Mouse (Mus musculus) intestine, embryonic 15.5 days (tissue): ENCODE results near the gene Slc25a36. TPM values are rescaled to one million over a fixed set of nuclear protein-coding genes. Genes with fewer than 3 reads are reported as not detected.

ENCODE experiments used
- ATAC-seq: fragments of 200-750 bp; cut with Nextera tagmentation; 2 replicates; pipeline ENCODE4 v1.8.0; 2017; ENCODE audit warnings: moderate TSS enrichment, moderate library complexity
- H3K27ac ChIP-seq: fragments of 300-500 bp; sonication (generic); 2 replicates; pipeline ENCODE4 v1.5.1; 2015; ENCODE audit warnings: mild to moderate bottlenecking, inconsistent platforms
- H3K27me3 ChIP-seq: fragments of 300-500 bp; sonication (generic); replicated peaks from 2 replicates; pipeline ENCODE4 v1.6.1; 2015; ENCODE audit warnings: inconsistent platforms
- H3K36me3 ChIP-seq: fragments of 300-500 bp; sonication (generic); 2 replicates; pipeline ENCODE4 v1.6.1; 2015; ENCODE audit warnings: inconsistent platforms
- H3K4me1 ChIP-seq: fragments of 300-500 bp; sonication (generic); replicated peaks from 2 replicates; pipeline ENCODE4 v1.6.1; 2015; ENCODE audit warnings: inconsistent platforms
- H3K4me2 ChIP-seq: fragments of 300-500 bp; sonication (generic); replicated peaks from 2 replicates; pipeline ENCODE4 v1.6.1; 2015; ENCODE audit warnings: mild to moderate bottlenecking, inconsistent platforms
- H3K4me3 ChIP-seq: fragments of 300-500 bp; sonication (generic); replicated peaks from 2 replicates; pipeline ENCODE4 v1.5.1; 2015; ENCODE audit warnings: inconsistent platforms
- H3K9ac ChIP-seq: fragments of 300-500 bp; sonication (generic); 2 replicates; pipeline ENCODE4 v1.6.1; 2015; ENCODE audit warnings: inconsistent platforms
- H3K9me3 ChIP-seq: fragments of 300-500 bp; sonication (generic); 2 replicates; pipeline ENCODE4 v1.6.1; 2016; ENCODE audit warnings: inconsistent platforms
- WGBS: fragments of 180-500 bp; shearing (Covaris S2); methylation state at CpG from one replicate; pipeline ENCODE4 v1.1.7; 2015; 5-methylcytosine and 5-hydroxymethylcytosine counted together
- polyA plus RNA-seq: library from polyadenylated mRNA; unstranded; fragments of >200 nt; fragmentation: Nextera tagmentation; extraction: Ambion mirVana; gene quantifications from 2 replicates; pipeline ENCODE4 v1.2.1, GENCODE M21; 2015

Slc25a36 gene
- polyA plus RNA-seq: 58.0 and 63.1 TPM in 2 replicates

DNA sequence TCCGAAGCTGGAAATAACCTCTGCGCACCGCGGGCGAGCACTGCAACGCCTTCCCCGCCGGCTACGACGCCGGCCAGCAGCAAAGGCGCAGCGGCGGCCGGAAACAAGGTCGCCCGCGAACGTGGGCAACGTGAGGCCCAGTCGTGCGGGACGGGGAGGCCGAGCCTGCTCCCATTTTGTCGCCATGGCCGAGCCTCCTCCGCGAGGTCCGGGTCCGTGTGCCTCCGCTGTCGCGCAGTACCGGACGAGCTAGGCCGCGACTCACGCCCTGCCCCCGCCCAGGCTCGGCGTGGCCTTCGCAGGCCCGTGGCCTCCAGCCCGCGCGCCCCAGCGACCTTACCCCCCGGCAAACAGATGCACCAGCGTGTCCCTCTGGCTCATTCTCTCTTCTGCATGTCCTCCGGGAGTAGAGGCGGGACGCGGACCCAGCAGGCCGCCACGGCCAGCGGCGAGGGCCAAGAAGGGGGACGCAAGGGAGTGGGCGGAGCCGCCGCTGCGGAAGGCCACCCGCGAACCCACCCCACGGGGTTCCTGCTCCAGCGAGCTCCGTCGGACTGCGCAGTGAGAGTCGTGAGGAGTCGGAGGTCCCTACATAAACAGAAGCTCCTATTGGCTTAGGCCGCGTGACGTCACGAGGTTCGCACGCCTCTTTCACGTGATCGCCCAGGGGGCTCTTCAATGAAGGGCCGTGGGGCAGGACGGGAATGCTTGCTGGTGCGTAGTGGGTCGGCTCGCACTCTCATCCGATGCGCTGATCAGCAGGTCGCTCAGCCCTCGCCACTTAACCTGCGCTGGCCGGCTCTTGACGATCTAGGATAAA lies at the start of gene Slc25a36:
Gene Slc25a36 (minus strand): TSS at position 587 of the 820 bp plus-strand sequence.
- peak; percentile 99 for ATAC-seq
- Histone ChIP-seq H3K9ac (peak within 1 kb of the TSS; percentile 83), H3K4me1 (peaks cover 13% of the 10 kb centered on the region; the same call in 1 of the 2 replicates), H3K4me2 (peak within 1 kb of the TSS; percentile 76), H3K36me3 (no peaks in the 10 kb centered on the region), H3K27me3 (no peaks in the 10 kb centered on the region), H3K4me3 (peak within 1 kb of the TSS; percentile 88), H3K9me3 (no peaks in the 10 kb centered on the region), H3K27ac (peak within 1 kb of the TSS; percentile 91)
- WGBS: under 1% methylated on average over 89 of the region's 91 CpGs

DNA sequence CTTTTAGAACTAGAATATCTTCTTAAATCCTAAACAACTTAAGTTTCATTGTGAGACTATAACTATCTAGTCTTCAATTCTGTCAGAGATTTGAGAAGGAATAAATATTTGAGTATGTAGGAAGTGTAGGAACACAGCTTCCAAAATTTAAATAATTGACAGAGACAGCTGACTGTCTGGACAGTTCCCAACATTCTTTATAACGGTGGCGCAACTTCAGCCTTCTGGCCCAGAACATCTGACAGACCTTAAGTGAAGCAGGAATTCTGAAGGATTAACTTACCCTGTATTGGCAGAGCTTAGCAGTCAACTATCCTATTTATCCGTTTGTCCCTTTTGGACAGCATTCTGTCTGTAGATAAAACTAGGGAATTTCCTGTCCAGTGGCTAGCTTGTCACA lies 47.5 kb upstream of the Slc25a36 start:
- Histone ChIP-seq H3K9me3 (no peaks in the 10 kb centered on the region), H3K4me2 (no peak overlapping the region), H3K36me3 (no peaks in the 10 kb centered on the region), H3K9ac (no peak overlapping the region), H3K4me1 (no peaks in the 10 kb centered on the region), H3K4me3 (no peak overlapping the region), H3K27ac (no peak overlapping the region), H3K27me3 (no peaks in the 10 kb centered on the region)
- WGBS: 63% methylated on average over 3 of the region's 3 CpGs
- ATAC-seq: no peak

DNA sequence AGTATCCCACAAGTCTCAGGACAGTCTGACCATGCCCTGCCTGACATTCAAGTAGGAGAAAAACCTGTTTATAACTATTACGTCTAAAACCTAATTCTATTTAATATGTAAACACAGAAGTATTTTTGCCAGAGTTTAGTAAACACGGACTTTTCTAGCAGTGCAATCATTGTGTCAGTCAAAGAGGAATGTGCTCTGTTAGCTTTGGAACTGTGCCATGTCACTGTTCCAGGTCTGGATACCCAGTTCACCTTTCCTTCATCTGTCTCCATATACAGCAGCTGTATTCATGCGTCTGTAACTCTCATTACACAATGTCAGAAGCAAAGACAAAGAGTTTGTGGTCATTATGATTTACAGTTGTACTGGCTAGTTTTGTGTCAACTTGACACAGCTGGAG lies 45.0 kb upstream of the Slc25a36 start:
- no peak overlapping the region for H3K4me3 ChIP-seq
- no peaks in the 10 kb centered on the region for H3K27me3 ChIP-seq
- H3K9me3 ChIP-seq: no peaks in the 10 kb centered on the region
- no peak overlapping the region for H3K27ac ChIP-seq
- H3K36me3 ChIP-seq: no peaks in the 10 kb centered on the region
- no peaks in the 10 kb centered on the region for H3K4me1 ChIP-seq
- ATAC-seq: no peak
- 31% methylated on average over 3 of the region's 3 CpGs for WGBS
- no peak overlapping the region for H3K4me2 ChIP-seq
- H3K9ac ChIP-seq: no peak overlapping the region

- no peak for ATAC-seq
- Histone ChIP-seq H3K27ac (no peak overlapping the region), H3K36me3 (no peaks in the 10 kb centered on the region), H3K9me3 (no peaks in the 10 kb centered on the region), H3K4me3 (no peak overlapping the region), H3K9ac (no peak overlapping the region), H3K4me2 (no peak overlapping the region), H3K27me3 (no peaks in the 10 kb centered on the region), H3K4me1 (no peaks in the 10 kb centered on the region)
- WGBS: 83% methylated on average over 4 of the region's 4 CpGs
Measured at GRCm38 (mm10) chr9:97154956-97155355, 44.0 kb upstream of the Slc25a36 start.

- WGBS: 73% methylated on average over 3 of the region's 3 CpGs
- H3K27ac ChIP-seq: no peak overlapping the region
- no peaks in the 10 kb centered on the region for H3K4me1 ChIP-seq
- no peak overlapping the region for H3K4me2 ChIP-seq
- no peaks in the 10 kb centered on the region for H3K27me3 ChIP-seq
- H3K4me3 ChIP-seq: no peak overlapping the region
- no peak overlapping the region for H3K9ac ChIP-seq
- no peak for ATAC-seq
- H3K9me3 ChIP-seq: no peaks in the 10 kb centered on the region
- H3K36me3 ChIP-seq: no peaks in the 10 kb centered on the region
Measured at GRCm38 (mm10) chr9:97153006-97153405, 42.0 kb upstream of the Slc25a36 start.

- ATAC-seq: no peak
- Histone ChIP-seq H3K27me3 (no peaks in the 10 kb centered on the region), H3K27ac (no peak overlapping the region), H3K9ac (no peak overlapping the region), H3K4me1 (no peaks in the 10 kb centered on the region), H3K9me3 (no peaks in the 10 kb centered on the region), H3K4me2 (no peak overlapping the region), H3K36me3 (no peaks in the 10 kb centered on the region), H3K4me3 (no peak overlapping the region)
- WGBS: 73% methylated on average over 2 of the region's 2 CpGs
Measured at GRCm38 (mm10) chr9:97147270-97147669, 36.3 kb upstream of the Slc25a36 start.

- 0 out of 2 replicates have a peak, but pooled peaks cover 3% of the 10 kb centered on the region for H3K4me1 ChIP-seq
- ATAC-seq: no peak
- 80% methylated on average over 6 of the region's 6 CpGs for WGBS
Measured at GRCm38 (mm10) chr9:97145351-97145750, 34.4 kb upstream of the Slc25a36 start.

GRCm38 (mm10) chr9:97143416-97143815 lies 32.5 kb upstream of the Slc25a36 start:
- ATAC-seq: no peak
- H3K4me1 ChIP-seq: 0 out of 2 replicates have a peak, but pooled peaks cover 3% of the 10 kb centered on the region
- H3K27me3 ChIP-seq: no peaks in the 10 kb centered on the region
- H3K27ac ChIP-seq: no peak overlapping the region
- H3K36me3 ChIP-seq: no peaks in the 10 kb centered on the region
- H3K9me3 ChIP-seq: no peaks in the 10 kb centered on the region
- no peak overlapping the region for H3K4me2 ChIP-seq
- 92% methylated on average over 5 of the region's 5 CpGs for WGBS
- H3K4me3 ChIP-seq: no peak overlapping the region
- H3K9ac ChIP-seq: no peak overlapping the region

More at GRCm38 (mm10) chr9:97145351-97145750, 34.4 kb upstream of the Slc25a36 start:
- Histone ChIP-seq H3K27ac (no peak overlapping the region), H3K9ac (no peak overlapping the region), H3K27me3 (no peaks in the 10 kb centered on the region), H3K9me3 (no peaks in the 10 kb centered on the region), H3K4me2 (no peak overlapping the region), H3K4me3 (no peak overlapping the region), H3K36me3 (no peaks in the 10 kb centered on the region)

GRCm38 (mm10) chr9:97142558-97142957 lies 31.6 kb upstream of the Slc25a36 start:
- H3K36me3 ChIP-seq: no peaks in the 10 kb centered on the region
- H3K4me3 ChIP-seq: no peak overlapping the region
- 0 out of 2 replicates have a peak, but pooled peaks cover 3% of the 10 kb centered on the region for H3K4me1 ChIP-seq
- WGBS: 88% methylated on average over 1 of the region's 1 CpGs
- no peak overlapping the region for H3K4me2 ChIP-seq
- no peaks in the 10 kb centered on the region for H3K9me3 ChIP-seq
- no peak overlapping the region for H3K9ac ChIP-seq
- no peak for ATAC-seq
- H3K27ac ChIP-seq: no peak overlapping the region
- no peaks in the 10 kb centered on the region for H3K27me3 ChIP-seq

DNA sequence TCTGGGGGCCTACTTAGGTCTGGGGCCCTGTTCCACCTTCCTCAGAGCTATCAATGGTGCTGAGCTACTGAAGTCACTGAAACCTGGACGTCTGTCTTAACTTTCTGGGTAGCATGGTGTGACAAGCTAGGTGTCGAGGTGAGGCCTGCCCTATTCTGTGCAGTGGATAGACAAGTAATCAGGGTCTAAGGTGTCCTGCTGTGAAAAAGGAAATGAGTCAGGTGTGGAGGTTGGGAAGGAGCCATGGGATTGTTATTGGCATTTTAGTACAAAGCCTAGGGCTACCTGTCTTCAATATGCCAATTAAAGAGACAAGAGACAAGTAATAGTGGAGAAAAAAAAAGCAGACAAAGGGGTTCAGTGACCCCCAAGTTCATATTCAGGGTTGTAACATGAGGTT lies 30.8 kb upstream of the Slc25a36 start:
- H3K27ac ChIP-seq: no peak overlapping the region
- no peaks in the 10 kb centered on the region for H3K9me3 ChIP-seq
- no peak overlapping the region for H3K4me2 ChIP-seq
- no peaks in the 10 kb centered on the region for H3K27me3 ChIP-seq
- WGBS: 61% methylated on average over 2 of the region's 2 CpGs
- H3K9ac ChIP-seq: no peak overlapping the region
- 0 out of 2 replicates have a peak, but pooled peaks cover 3% of the 10 kb centered on the region for H3K4me1 ChIP-seq
- H3K36me3 ChIP-seq: no peaks in the 10 kb centered on the region
- ATAC-seq: no peak
- H3K4me3 ChIP-seq: no peak overlapping the region

DNA sequence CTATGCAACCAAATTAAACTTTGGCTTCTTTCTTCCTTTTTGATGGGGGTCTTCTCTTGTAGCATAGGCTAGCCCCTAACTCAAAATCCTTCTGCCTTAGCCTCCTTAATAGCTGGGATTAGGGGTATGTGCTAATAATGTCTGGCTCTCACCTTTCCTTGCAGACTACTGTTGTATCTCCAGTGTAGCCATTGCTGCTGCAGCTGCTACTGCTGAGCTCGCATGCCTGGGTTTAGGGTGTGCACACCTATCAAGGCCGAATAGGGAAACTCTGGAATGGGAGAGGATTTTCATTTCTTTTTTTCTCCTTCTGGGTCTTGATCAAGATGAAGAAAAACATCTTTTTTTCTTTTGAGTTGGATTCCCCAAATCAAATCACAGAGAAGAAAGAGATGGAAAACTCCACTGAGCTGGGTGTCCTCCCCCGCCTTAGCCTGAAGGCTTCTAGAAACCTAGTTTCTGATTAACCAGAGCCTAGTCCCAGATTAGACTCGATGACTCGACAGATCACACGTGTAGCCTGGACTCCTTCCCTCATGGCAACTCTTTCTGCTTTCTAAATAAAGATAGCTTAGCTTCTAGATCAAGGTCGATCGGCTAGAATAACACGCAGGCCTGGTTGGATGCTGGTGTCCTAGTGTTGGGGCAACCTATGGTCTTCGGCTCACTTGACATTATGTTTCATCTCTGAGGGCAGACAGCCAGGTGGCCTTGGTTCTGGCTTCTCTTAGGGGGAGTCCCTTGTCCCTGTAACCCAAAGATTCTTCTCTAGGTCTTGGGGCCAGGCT lies 29.4 kb upstream of the Slc25a36 start:
- Histone ChIP-seq H3K27ac (no peak overlapping the region), H3K27me3 (no peaks in the 10 kb centered on the region), H3K4me2 (no peak overlapping the region), H3K36me3 (no peaks in the 10 kb centered on the region), H3K9ac (no peak overlapping the region), H3K4me1 (0 out of 2 replicates have a peak, but pooled peaks cover 3% of the 10 kb centered on the region), H3K4me3 (no peak overlapping the region), H3K9me3 (no peaks in the 10 kb centered on the region)
- 75% methylated on average over 10 of the region's 10 CpGs for WGBS
- peak; percentile 82 for ATAC-seq

- H3K9ac ChIP-seq: no peak overlapping the region
- no peaks in the 10 kb centered on the region for H3K9me3 ChIP-seq
- WGBS: 89% methylated on average over 4 of the region's 4 CpGs
- H3K4me2 ChIP-seq: no peak overlapping the region
- no peak for ATAC-seq
- H3K4me1 ChIP-seq: 0 out of 2 replicates have a peak, but pooled peaks cover 3% of the 10 kb centered on the region
- H3K27ac ChIP-seq: no peak overlapping the region
- H3K36me3 ChIP-seq: no peaks in the 10 kb centered on the region
- H3K27me3 ChIP-seq: no peaks in the 10 kb centered on the region
- H3K4me3 ChIP-seq: no peak overlapping the region
Measured at GRCm38 (mm10) chr9:97137678-97138077, 26.7 kb upstream of the Slc25a36 start.
